Mouse (Mus musculus) liver, adult 2 months (tissue): ENCODE results near the gene Ankrd2. TPM values are rescaled to one million over a fixed set of nuclear protein-coding genes. Genes with fewer than 3 reads are reported as not detected.

Source experiments
- DNase-seq: peaks from one replicate; pipeline ENCODE4 v3.0.0-alpha.2; 2011; ENCODE audit warnings: low read depth, low spot score; ENCODE audit errors: extremely low read depth
- H3K27ac ChIP-seq: fragments of 200-500 bp; replicated peaks from 2 replicates; pipeline ENCODE4 v1.5.1; 2012; ENCODE audit warnings: low read depth, mild to moderate bottlenecking, control low read depth, inconsistent platforms, low read length; ENCODE audit not compliant: insufficient read depth
- H3K27me3 ChIP-seq: fragments of 200-500 bp; 2 replicates; pipeline ENCODE4 v1.6.1; 2012; ENCODE audit warnings: mild to moderate bottlenecking, moderate library complexity, low read length, inconsistent platforms; ENCODE audit not compliant: control insufficient read depth, insufficient read depth
- H3K36me3 ChIP-seq: fragments of 200-500 bp; 2 replicates; pipeline ENCODE4 v1.6.1; 2012; ENCODE audit warnings: low read length, inconsistent platforms; ENCODE audit not compliant: control insufficient read depth, insufficient read depth
- H3K4me1 ChIP-seq: fragments of 200-500 bp; 2 replicates; pipeline ENCODE4 v1.6.1; 2011; ENCODE audit warnings: low read length; ENCODE audit not compliant: control insufficient read depth, insufficient read depth
- H3K4me3 ChIP-seq: fragments of 200-500 bp; 2 replicates; pipeline ENCODE4 v1.5.1; 2011; ENCODE audit warnings: low read depth, mild to moderate bottlenecking, control low read depth, low read length, moderate library complexity; ENCODE audit not compliant: insufficient read depth
- H3K79me2 ChIP-seq: fragments of 200-500 bp; 2 replicates; pipeline ENCODE4 v1.6.1; 2012; ENCODE audit warnings: inconsistent platforms, mild to moderate bottlenecking, low read length, moderate library complexity; ENCODE audit not compliant: control insufficient read depth, insufficient read depth
- H3K9ac ChIP-seq: fragments of 200-500 bp; 2 replicates; pipeline ENCODE4 v1.6.1; 2012; ENCODE audit warnings: low read depth, mild to moderate bottlenecking, control low read depth, inconsistent platforms, low read length
- CTCF ChIP-seq: fragments of 200-500 bp; IDR thresholded peaks from 2 replicates; pipeline ENCODE4 v1.5.1; 2011; ENCODE audit warnings: low read depth, low read length, control low read depth
- POLR2A ChIP-seq: fragments of 200-500 bp; IDR thresholded peaks from 2 replicates; pipeline ENCODE4 v1.6.1; 2011; ENCODE audit warnings: low read length, control low read depth; ENCODE audit not compliant: insufficient read depth; ENCODE audit errors: extremely low read depth
- WGBS: fragments of 180-500 bp; shearing (Covaris S2); methylation state at CpG from one replicate; pipeline ENCODE4 v1.1.7; 2018; 5-methylcytosine and 5-hydroxymethylcytosine counted together
- polyA plus RNA-seq: library from polyadenylated mRNA; depleted of rRNA; stranded (reverse); fragments of >200 nt; gene quantifications from 2 replicates; pipeline ENCODE4 v1.2.3, GENCODE M21; 2012; rRNA removed
- total RNA-seq: library from RNA; depleted of rRNA; stranded (reverse); fragments of >200 nt; gene quantifications from 2 replicates; pipeline ENCODE4 v1.2.3, GENCODE M21; 2014; rRNA removed

The Ankrd2 gene
- total and polyA plus RNA-seq, 2 experiments, result 0.37 to 1.2 TPM

DNA sequence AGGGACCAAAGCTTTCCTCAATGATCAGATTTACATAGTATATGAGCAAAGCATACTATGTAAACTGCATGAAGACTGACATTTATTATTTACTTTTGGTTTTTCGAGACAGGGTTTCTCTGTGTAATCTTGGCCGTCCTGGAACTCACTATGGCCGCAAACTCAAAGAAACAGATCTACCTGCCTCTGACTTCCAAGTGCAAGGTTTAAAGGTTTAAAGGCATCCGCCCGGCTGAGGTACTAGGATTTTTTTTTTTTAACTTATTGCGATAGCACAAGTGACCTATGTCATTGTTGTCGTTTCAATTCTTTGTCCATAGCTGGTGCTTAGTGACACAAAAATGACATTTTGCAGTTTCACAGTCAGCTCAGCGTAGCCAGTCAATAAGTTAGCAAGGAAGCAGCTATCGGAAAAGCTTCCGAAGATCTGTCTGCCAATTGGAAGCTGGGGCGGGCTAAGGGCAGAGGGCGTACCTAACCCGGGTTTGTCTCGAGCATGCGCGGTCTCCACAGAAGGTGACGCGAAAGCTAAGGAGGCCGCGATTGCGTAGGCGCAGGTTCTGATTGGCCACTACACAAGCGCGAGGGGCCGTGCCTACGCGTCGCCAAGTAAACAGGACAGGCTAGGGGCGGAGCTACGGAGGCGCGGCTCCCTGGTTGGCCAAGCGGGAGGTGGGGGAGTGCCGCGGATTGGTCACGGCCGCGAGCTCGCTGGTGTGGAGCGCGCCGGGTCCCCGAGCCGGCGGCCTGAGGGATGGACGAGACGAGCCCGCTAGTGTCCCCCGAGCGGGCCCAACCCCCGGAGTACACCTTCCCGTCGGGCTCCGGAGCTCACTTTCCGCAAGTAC lies 54.2 kb downstream of the Ankrd2 start, which contains the start of gene Pi4k2a:
Gene Pi4k2a (plus strand): TSS at position 723 of the 848 bp plus-strand sequence.
- TF ChIP-seq CTCF (no peak), POLR2A (peak; percentile 92)
- under 1% methylated on average over 55 of the region's 55 CpGs for WGBS

DNA sequence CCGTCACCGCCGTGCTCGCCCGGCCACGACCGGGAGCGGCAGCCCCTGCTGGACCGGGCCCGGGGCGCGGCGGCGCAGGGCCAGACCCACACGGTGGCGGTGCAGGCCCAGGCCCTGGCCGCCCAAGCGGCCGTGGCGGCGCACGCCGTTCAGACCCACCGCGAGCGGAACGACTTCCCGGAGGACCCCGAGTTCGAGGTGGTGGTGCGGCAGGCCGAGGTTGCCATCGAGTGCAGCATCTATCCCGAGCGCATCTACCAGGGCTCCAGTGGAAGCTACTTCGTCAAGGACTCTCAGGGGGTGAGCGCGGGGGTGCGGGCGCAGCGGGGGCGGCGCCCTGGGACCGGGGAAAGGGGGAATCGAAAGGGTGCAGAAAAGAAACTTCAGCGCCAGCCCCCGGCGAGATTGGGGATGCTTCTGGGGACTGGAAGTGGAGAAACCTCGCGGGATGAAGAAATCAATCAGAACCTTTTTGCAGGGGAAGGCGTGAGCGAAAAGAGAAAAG lies 54.9 kb downstream of the Ankrd2 start:
- WGBS, result under 1% methylated on average over 52 of the region's 52 CpGs
- Histone ChIP-seq H3K9ac (peak overlapping the region; percentile 90), H3K27me3 (peaks cover 5% of the 10 kb centered on the region), H3K36me3 (peaks cover 7% of the 10 kb centered on the region), H3K27ac (peak overlapping the region; percentile 68), H3K4me3 (peak overlapping the region; percentile 79), H3K4me1 (peaks cover 9% of the 10 kb centered on the region), H3K79me2 (peaks cover 30% of the 10 kb centered on the region)
- TF ChIP-seq POLR2A (no peak), CTCF (no peak)
- DNase-seq, result peak; percentile 39

More for the DNA sequence above, 54.2 kb downstream of the Ankrd2 start, which contains the start of gene Pi4k2a:
- peaks cover 9% of the 10 kb centered on the region for H3K4me1 ChIP-seq
- H3K9ac ChIP-seq, result peak within 1 kb of the TSS; percentile 90
- H3K36me3 ChIP-seq, result peaks cover 4% of the 10 kb centered on the region; the same call in 1 of the 2 replicates
- H3K79me2 ChIP-seq, result peaks cover 30% of the 10 kb centered on the region
- H3K27me3 ChIP-seq, result peaks cover 7% of the 10 kb centered on the region
- peak within 1 kb of the TSS; percentile 79 for H3K4me3 ChIP-seq
- peak; percentile 99 for DNase-seq
- H3K27ac ChIP-seq, result peak within 1 kb of the TSS; percentile 77

Other genes with a start within 250 kb of the Ankrd2 start
- 1.9 and 2.8 TPM in 2 replicates for gene Arhgap19, start 234.0 kb upstream of the Ankrd2 start, total RNA-seq
- gene Arhgap19, start 234.0 kb upstream of the Ankrd2 start, polyA plus RNA-seq, result 0.72 and 1.2 TPM in 2 replicates
- 1.9 and 3.3 TPM in 2 replicates for gene Frat1, start 206.0 kb upstream of the Ankrd2 start, total RNA-seq
- 5.5 and 5.6 TPM in 2 replicates for gene Frat1, start 206.0 kb upstream of the Ankrd2 start, polyA plus RNA-seq
- 0.87 and 1.3 TPM in 2 replicates for gene Frat2, start 187.9 kb upstream of the Ankrd2 start, total RNA-seq
- 2.2 and 2.4 TPM in 2 replicates for gene Frat2, start 187.9 kb upstream of the Ankrd2 start, polyA plus RNA-seq
- 1.4 and 1.8 TPM in 2 replicates for gene Rrp12, start 139.8 kb upstream of the Ankrd2 start, total RNA-seq
- gene Rrp12, start 139.8 kb upstream of the Ankrd2 start, polyA plus RNA-seq, result 2.4 and 4.1 TPM in 2 replicates
- 108 and 145 TPM in 2 replicates for gene Pgam1, start 124.1 kb upstream of the Ankrd2 start, total RNA-seq
- gene Pgam1, start 124.1 kb upstream of the Ankrd2 start, polyA plus RNA-seq, result 195 and 215 TPM in 2 replicates
- gene Exosc1, start 102.6 kb upstream of the Ankrd2 start, total RNA-seq, result 5.6 and 6.5 TPM in 2 replicates
- gene Exosc1, start 102.6 kb upstream of the Ankrd2 start, polyA plus RNA-seq, result 5.9 and 8.2 TPM in 2 replicates
- gene Zdhhc16, start 102.5 kb upstream of the Ankrd2 start, total RNA-seq, result 7.9 and 15.0 TPM in 2 replicates
- gene Zdhhc16, start 102.5 kb upstream of the Ankrd2 start, polyA plus RNA-seq, result 40.9 and 49.9 TPM in 2 replicates
- 14.9 and 15.1 TPM in 2 replicates for gene Mms19, start 54.8 kb upstream of the Ankrd2 start, total RNA-seq
- gene Mms19, start 54.8 kb upstream of the Ankrd2 start, polyA plus RNA-seq, result 23.2 and 39.5 TPM in 2 replicates
- gene Ubtd1, start 54.2 kb upstream of the Ankrd2 start, total RNA-seq, result 4.6 and 4.8 TPM in 2 replicates
- 13.4 and 15.3 TPM in 2 replicates for gene Ubtd1, start 54.2 kb upstream of the Ankrd2 start, polyA plus RNA-seq
- gene Hoga1, start 9.6 kb downstream of the Ankrd2 start, total RNA-seq, result 128 and 132 TPM in 2 replicates
- gene Hoga1, start 9.6 kb downstream of the Ankrd2 start, polyA plus RNA-seq, result 247 and 290 TPM in 2 replicates
- 13.9 and 17.1 TPM in 2 replicates for gene 4933411K16Rik, start 16.2 kb downstream of the Ankrd2 start, total RNA-seq
- 3.5 and 7.0 TPM in 2 replicates for gene 4933411K16Rik, start 16.2 kb downstream of the Ankrd2 start, polyA plus RNA-seq
- gene Morn4, start 50.4 kb downstream of the Ankrd2 start, total RNA-seq, result 0.09 and 0.13 TPM in 2 replicates
- gene Morn4, start 50.4 kb downstream of the Ankrd2 start, polyA plus RNA-seq, result 0.27 and 0.44 TPM in 2 replicates
- 20.2 and 23.8 TPM in 2 replicates for gene Pi4k2a, start 54.5 kb downstream of the Ankrd2 start, total RNA-seq
- 43.3 and 46.1 TPM in 2 replicates for gene Pi4k2a, start 54.5 kb downstream of the Ankrd2 start, polyA plus RNA-seq
- gene Avpi1, start 93.1 kb downstream of the Ankrd2 start, total RNA-seq, result 49.0 and 53.6 TPM in 2 replicates
- 35.9 and 38.2 TPM in 2 replicates for gene Avpi1, start 93.1 kb downstream of the Ankrd2 start, polyA plus RNA-seq
- gene Marveld1, start 111.4 kb downstream of the Ankrd2 start, total RNA-seq, result 11.9 and 12.1 TPM in 2 replicates
- gene Marveld1, start 111.4 kb downstream of the Ankrd2 start, polyA plus RNA-seq, result 25.7 and 29.8 TPM in 2 replicates
- 11.1 and 13.4 TPM in 2 replicates for gene Zfyve27, start 128.0 kb downstream of the Ankrd2 start, total RNA-seq
- 14.1 and 22.0 TPM in 2 replicates for gene Zfyve27, start 128.0 kb downstream of the Ankrd2 start, polyA plus RNA-seq
- not detected in 2 replicates for gene Sfrp5, start 166.3 kb downstream of the Ankrd2 start, total RNA-seq
- gene Sfrp5, start 166.3 kb downstream of the Ankrd2 start, polyA plus RNA-seq, result 0.12 TPM in 1 of 2 replicates, not detected in the other
- gene Golga7b, start 211.6 kb downstream of the Ankrd2 start, total RNA-seq, result not detected in 2 replicates
- not detected in 2 replicates for gene Golga7b, start 211.6 kb downstream of the Ankrd2 start, polyA plus RNA-seq